Mouse (Mus musculus) E14TG2a.4 (cell line): ENCODE measurements around the gene Hcst.

ENCODE experiments used
- CTCF ChIP-seq: conservative IDR thresholded peaks from 2 replicates; pipeline ENCODE4 v1.5.1; 2014; ENCODE audit warnings: low read length
- NANOG ChIP-seq: IDR thresholded peaks from 2 replicates; pipeline ENCODE4 v1.6.1; 2014; ENCODE audit warnings: borderline replicate concordance, low read length, mixed read lengths
- POU5F1 ChIP-seq: IDR thresholded peaks from 2 replicates; pipeline ENCODE4 v1.6.1; 2014; ENCODE audit warnings: low read length, borderline replicate concordance

DNA sequence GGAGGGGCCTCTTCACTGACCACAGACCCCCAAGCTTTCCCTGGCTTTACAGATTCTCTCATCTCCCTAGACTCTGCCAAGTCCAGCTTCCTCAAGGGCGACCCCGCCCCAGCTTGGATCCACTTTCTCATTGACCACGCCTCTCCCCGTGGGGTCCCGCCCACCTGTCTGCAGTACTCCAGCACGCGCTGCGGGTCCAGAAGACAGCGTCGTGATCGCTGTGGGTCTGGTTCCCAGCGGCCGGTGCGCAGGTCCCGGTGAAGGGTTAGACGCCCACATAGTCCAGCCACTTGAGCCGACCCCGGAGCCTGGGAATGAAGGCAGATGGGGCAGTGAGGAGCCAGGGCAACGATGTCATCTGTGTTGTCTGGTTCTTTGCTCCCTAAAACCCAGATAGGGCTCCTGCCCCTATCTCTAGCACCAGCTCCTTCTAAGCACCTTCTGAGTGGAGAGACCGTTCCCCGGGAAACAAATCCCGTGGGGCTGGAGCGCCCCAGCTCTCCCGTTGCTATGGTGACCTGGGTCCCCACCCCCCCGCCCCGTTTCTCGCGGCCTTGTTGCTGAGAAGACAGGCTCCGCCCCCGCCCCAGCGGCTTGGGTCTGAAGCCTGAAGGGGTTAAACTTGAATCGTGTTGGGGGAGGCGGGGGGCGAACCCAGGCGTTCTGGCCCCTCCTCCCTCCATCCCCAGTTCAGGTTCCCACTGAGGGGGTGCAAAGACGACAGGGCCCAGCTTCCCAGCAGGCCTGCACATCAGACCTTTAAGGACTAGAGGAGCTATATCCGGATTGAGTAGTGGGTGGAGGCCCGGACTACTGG is 24.7 kb upstream of the Hcst start:
- TF ChIP-seq CTCF (no peak), NANOG (no peak), POU5F1 (no peak)
